Mouse (Mus musculus): Measurements from ENCODE around the gene Rgp1.

Rgp1 gene

GRCm38 (mm10) chr4:43634621-43635374 is 56.3 kb downstream of the Rgp1 start:
- DNase-seq (ENCODE audit: low read depth, low spot score), result no peak

GRCm38 (mm10) chr4:43636751-43637150 is 58.2 kb downstream of the Rgp1 start:
- DNase-seq (ENCODE audit: low read depth, low spot score), result no peak

Measured in WW6 (cell line).